Mouse (Mus musculus) thymus, adult 2 months (tissue): ENCODE results near the gene Map2. TPM values are rescaled to one million over a fixed set of nuclear protein-coding genes. Genes with fewer than 3 reads are reported as not detected.

Experiments used
- DNase-seq: peaks from one replicate; pipeline ENCODE4 v3.0.0; 2021
- H3K27ac ChIP-seq: fragments of 200-500 bp; 2 replicates; pipeline ENCODE4 v1.5.1; 2012; ENCODE audit warnings: low read length, control low read depth; ENCODE audit not compliant: control insufficient read depth, insufficient read depth
- H3K27me3 ChIP-seq: fragments of 200-500 bp; 2 replicates; pipeline ENCODE4 v1.6.1; 2012; ENCODE audit warnings: mild to moderate bottlenecking, low read length, moderate library complexity, mixed read lengths; ENCODE audit not compliant: control insufficient read depth, insufficient read depth
- H3K36me3 ChIP-seq: fragments of 200-500 bp; 2 replicates; pipeline ENCODE4 v1.6.1; 2012; ENCODE audit warnings: mild to moderate bottlenecking, low read length, moderate library complexity; ENCODE audit not compliant: control insufficient read depth, insufficient read depth
- H3K4me1 ChIP-seq: fragments of 200-500 bp; replicated peaks from 2 replicates; pipeline ENCODE4 v1.6.1; 2012; ENCODE audit warnings: low read length; ENCODE audit not compliant: control insufficient read depth, insufficient read depth
- H3K4me3 ChIP-seq: fragments of 200-500 bp; 2 replicates; pipeline ENCODE4 v1.5.1; 2012; ENCODE audit warnings: mild to moderate bottlenecking, low read length, control low read depth, moderate library complexity; ENCODE audit not compliant: control insufficient read depth, insufficient read depth
- CTCF ChIP-seq: fragments of 200-500 bp; IDR thresholded peaks from 2 replicates; pipeline ENCODE4 v1.5.1; 2012; ENCODE audit warnings: mild to moderate bottlenecking, control low read depth, low read length, moderate library complexity, borderline replicate concordance; ENCODE audit not compliant: control insufficient read depth, poor library complexity, insufficient read depth; ENCODE audit errors: extremely low read depth
- POLR2A ChIP-seq: fragments of 200-500 bp; IDR thresholded peaks from 2 replicates; pipeline ENCODE4 v1.6.1; 2012; ENCODE audit warnings: mild to moderate bottlenecking, low read length, control low read depth, moderate library complexity; ENCODE audit not compliant: control insufficient read depth, poor library complexity, insufficient read depth; ENCODE audit errors: extremely low read depth
- WGBS: fragments of 180-500 bp; shearing (Covaris S2); methylation state at CpG from one replicate; pipeline ENCODE4 v1.1.7; 2018; 5-methylcytosine and 5-hydroxymethylcytosine counted together
- polyA plus RNA-seq: library from polyadenylated mRNA; depleted of rRNA; stranded (reverse); fragments of >200 nt; gene quantifications from 2 replicates; pipeline ENCODE4 v1.2.3, GENCODE M21; 2012

Gene Map2
- polyA plus RNA-seq, 1 experiment = 4.6 TPM

- 91% methylated on average over 9 of the region's 9 CpGs for WGBS
- no peak overlapping the region for H3K27ac ChIP-seq
- H3K36me3 ChIP-seq = no peaks in the 10 kb centered on the region
- TF ChIP-seq CTCF = no peak
- TF ChIP-seq POLR2A = no peak
- no peaks in the 10 kb centered on the region for H3K4me1 ChIP-seq
- no peak overlapping the region for H3K4me3 ChIP-seq
- DNase-seq = no peak
- H3K27me3 ChIP-seq = no peaks in the 10 kb centered on the region
These were observed 226.8 kb downstream of the Map2 start for GRCm38 (mm10) chr1:66401902-66402301.

GRCm38 (mm10) chr1:66407270-66407967 lies 232.3 kb downstream of the Map2 start:
- Histone ChIP-seq H3K27ac (no peak overlapping the region), H3K4me1 (no peaks in the 10 kb centered on the region), H3K4me3 (no peak overlapping the region), H3K27me3 (no peaks in the 10 kb centered on the region), H3K36me3 (no peaks in the 10 kb centered on the region)
- WGBS = 86% methylated on average over 13 of the region's 13 CpGs
- no peak for DNase-seq
- TF ChIP-seq POLR2A = no peak
- no peak for TF ChIP-seq CTCF

DNA sequence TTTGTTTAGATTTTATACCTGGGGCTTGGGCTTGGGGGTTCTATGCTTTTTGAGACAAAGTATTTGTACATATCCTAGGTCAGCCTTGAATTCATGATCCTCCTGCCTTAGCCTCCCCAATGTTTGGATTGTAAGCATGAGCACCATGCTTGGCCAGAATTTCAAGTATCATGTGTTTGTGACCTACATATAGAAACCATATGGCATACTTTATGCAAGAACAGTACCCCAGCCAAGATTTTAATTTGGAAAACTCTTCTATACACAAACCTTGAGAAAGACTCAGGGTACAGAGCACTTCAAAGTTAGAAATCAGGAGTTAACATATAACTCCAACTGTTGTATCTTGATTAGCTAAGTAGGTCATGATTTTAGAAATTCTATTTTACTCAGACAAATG lies 243.3 kb downstream of the Map2 start:
- Histone ChIP-seq H3K4me3 (no peak overlapping the region), H3K36me3 (no peaks in the 10 kb centered on the region), H3K27me3 (no peaks in the 10 kb centered on the region), H3K4me1 (no peaks in the 10 kb centered on the region), H3K27ac (no peak overlapping the region)
- DNase-seq = no peak
- TF ChIP-seq CTCF (no peak), POLR2A (no peak)

DNA sequence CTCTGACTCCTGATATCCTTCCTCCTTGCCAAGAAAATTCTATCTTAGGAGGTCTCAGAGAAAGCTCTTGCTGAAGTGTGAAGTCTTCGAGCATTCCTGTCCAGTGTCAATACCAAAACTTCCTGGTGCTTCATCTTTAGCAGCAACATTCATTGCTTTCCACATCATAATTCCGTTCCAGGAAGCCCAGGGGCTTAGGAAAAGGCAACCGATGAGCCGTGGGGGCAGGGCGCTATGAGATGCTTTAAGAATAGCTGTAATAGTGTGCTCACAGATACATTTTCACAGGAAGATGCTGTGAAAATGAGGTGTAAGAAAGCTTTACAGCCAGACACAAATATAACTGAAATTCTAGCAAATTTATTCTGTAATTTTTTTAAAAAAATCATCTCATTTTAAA lies 251.0 kb downstream of the Map2 start:
- no peak overlapping the region for H3K27ac ChIP-seq
- no peak for DNase-seq
- H3K36me3 ChIP-seq = no peaks in the 10 kb centered on the region
- WGBS = 94% methylated on average over 5 of the region's 5 CpGs
- H3K4me3 ChIP-seq = no peak overlapping the region
- TF ChIP-seq CTCF (no peak), POLR2A (no peak)
- H3K4me1 ChIP-seq = no peaks in the 10 kb centered on the region
- no peaks in the 10 kb centered on the region for H3K27me3 ChIP-seq

GRCm38 (mm10) chr1:66430962-66431361 lies 255.9 kb downstream of the Map2 start:
- Histone ChIP-seq H3K36me3 (no peaks in the 10 kb centered on the region), H3K4me3 (no peak overlapping the region), H3K27ac (no peak overlapping the region), H3K4me1 (no peaks in the 10 kb centered on the region), H3K27me3 (no peaks in the 10 kb centered on the region)
- no peak for DNase-seq
- TF ChIP-seq CTCF = no peak
- TF ChIP-seq POLR2A = no peak

- Histone ChIP-seq H3K27me3 (no peaks in the 10 kb centered on the region), H3K4me3 (no peak overlapping the region), H3K4me1 (no peaks in the 10 kb centered on the region), H3K27ac (no peak overlapping the region), H3K36me3 (no peaks in the 10 kb centered on the region)
- no peak for TF ChIP-seq CTCF
- no peak for TF ChIP-seq POLR2A
- DNase-seq = no peak
- 83% methylated on average over 6 of the region's 6 CpGs for WGBS
These were observed 256.4 kb downstream of the Map2 start for GRCm38 (mm10) chr1:66431472-66431871.

- DNase-seq = no peak
- WGBS = 81% methylated on average over 2 of the region's 2 CpGs
- TF ChIP-seq POLR2A (no peak), CTCF (no peak)
These were observed 263.0 kb downstream of the Map2 start for GRCm38 (mm10) chr1:66438069-66438468.

More at GRCm38 (mm10) chr1:66438069-66438468, 263.0 kb downstream of the Map2 start:
- no peak overlapping the region for H3K27ac ChIP-seq
- H3K4me1 ChIP-seq = no peaks in the 10 kb centered on the region
- no peaks in the 10 kb centered on the region for H3K36me3 ChIP-seq
- H3K4me3 ChIP-seq = no peak overlapping the region
- no peaks in the 10 kb centered on the region for H3K27me3 ChIP-seq
